Mouse (Mus musculus) adrenal gland, postnatal 25 days (tissue): ENCODE results near the gene Col25a1. TPM values are rescaled to one million over a fixed set of nuclear protein-coding genes. Genes with fewer than 3 reads are reported as not detected.
A peak's percentile ranks its signal among the peaks of the same experiment; 100 is the strongest.

Experiments used
- DNase-seq: peaks from one replicate; pipeline ENCODE4 v3.0.0; 2021; ENCODE audit warnings: mixed read lengths
- total RNA-seq: library from RNA; stranded (reverse); gene quantifications from 2 replicates; pipeline ENCODE4 v1.2.3, GENCODE M21; 2021

The Col25a1 gene
- total RNA-seq, 1 experiment from 2014 or later: 10.3 TPM

DNA sequence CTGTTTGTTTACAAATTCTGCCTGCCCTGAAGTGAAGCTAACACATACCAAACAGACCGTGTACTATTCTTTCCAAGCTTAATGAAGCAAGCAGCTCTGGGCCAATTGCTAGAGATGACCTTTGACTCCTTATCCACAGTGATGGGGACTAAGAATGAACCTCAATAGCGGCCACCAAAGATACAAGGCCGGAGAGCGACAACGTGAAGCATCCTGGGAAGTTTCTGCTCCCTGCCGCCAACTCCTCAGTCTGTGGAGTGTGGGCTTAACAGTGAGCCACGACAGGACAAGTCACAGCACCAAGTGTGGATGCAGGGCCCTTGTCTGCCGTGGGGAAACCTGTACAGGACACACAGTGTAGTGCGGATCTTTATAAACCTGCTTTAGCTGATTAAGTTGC is 247.3 kb downstream of the Col25a1 start:
- DNase-seq: no peak

DNA sequence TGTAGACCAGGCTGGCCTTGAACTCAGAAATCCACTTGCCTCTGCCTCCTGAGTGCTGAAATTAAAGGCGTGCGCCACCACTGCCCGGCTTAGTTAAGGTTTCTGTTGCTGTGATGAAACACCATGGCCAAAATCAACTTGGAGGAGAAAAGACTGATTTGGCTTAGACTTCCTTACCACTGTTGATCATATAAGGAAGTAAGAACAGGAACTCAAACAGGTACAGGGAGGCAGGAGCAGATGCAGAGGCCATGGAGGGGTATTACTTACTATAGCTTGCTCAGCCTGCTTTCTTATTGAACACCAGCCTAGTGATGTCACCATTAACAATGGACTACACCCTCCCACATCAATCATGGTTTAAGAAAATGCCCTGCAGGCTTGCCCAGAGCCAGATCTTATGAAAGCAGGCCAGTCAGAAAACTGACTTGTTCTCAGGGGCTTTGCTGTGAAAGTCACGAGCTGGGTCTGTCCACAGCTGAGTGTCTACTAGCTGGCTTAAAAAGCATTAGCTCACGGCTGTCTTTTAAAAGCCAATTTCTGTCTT is 249.1 kb downstream of the Col25a1 start:
- no peak for DNase-seq

GRCm38 (mm10) chr3:130381691-130382090 is 250.4 kb downstream of the Col25a1 start:
- DNase-seq: no peak

- DNase-seq: no peak
These were observed 254.6 kb downstream of the Col25a1 start for GRCm38 (mm10) chr3:130385856-130386255.

GRCm38 (mm10) chr3:130387156-130387555 is 255.9 kb downstream of the Col25a1 start:
- DNase-seq: no peak

GRCm38 (mm10) chr3:130389261-130389975 is 258.1 kb downstream of the Col25a1 start:
- peak; percentile 39 for DNase-seq

GRCm38 (mm10) chr3:130396636-130397035 is 265.3 kb downstream of the Col25a1 start:
- DNase-seq: no peak

DNA sequence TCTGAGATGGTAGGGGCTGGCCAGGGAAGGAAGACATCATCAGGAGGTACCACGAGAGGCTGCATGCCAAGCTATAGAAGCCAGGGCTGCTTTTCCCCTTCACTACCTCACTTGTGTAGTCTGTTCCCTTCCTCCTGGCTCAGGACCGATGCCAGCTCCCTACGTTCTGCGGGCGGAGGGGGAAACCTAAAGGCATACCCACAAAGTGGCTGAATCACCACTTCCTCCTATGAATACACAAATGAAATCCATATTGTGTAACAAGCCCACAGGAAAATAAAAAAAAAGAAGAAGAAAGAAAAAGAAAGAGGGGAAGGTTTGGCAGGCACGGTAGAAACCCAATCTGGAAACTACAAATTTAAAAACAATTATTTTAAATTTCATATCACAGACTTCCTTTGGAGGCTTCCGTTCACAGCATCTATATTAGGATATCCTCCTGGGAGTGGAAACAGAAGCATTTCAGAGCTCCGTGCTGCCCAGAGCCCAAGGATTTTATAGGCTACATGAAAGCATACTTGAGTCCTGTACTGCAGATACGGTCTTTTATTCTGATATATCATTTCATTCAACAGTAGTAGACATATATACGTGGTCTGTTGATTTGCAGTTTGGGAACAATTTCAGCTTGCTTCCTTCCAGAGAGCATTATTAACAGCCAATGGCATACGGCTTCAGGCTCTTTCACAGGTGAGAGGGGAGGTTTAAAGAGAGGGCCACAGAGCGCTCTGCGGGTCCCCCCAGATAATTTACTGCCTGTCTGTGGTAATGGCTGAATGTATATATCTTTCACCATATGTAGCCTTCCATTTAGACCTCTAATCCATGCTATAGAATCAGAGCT is 269.6 kb downstream of the Col25a1 start:
- DNase-seq: no peak

DNA sequence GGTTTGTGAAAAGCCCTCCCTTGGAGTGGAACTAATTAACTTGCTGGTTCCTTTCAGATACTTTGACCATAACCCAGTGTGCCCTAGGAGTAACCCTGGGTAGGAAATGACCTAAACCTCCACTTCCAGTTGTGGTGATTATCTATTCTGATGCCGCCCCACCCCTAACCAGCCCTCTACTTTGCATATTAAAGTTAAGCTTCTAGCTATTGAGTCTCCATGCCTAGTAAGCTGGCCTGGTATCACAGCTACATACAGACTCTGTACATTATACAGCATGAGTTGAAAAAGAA is 270.2 kb downstream of the Col25a1 start:
- DNase-seq: no peak

DNA sequence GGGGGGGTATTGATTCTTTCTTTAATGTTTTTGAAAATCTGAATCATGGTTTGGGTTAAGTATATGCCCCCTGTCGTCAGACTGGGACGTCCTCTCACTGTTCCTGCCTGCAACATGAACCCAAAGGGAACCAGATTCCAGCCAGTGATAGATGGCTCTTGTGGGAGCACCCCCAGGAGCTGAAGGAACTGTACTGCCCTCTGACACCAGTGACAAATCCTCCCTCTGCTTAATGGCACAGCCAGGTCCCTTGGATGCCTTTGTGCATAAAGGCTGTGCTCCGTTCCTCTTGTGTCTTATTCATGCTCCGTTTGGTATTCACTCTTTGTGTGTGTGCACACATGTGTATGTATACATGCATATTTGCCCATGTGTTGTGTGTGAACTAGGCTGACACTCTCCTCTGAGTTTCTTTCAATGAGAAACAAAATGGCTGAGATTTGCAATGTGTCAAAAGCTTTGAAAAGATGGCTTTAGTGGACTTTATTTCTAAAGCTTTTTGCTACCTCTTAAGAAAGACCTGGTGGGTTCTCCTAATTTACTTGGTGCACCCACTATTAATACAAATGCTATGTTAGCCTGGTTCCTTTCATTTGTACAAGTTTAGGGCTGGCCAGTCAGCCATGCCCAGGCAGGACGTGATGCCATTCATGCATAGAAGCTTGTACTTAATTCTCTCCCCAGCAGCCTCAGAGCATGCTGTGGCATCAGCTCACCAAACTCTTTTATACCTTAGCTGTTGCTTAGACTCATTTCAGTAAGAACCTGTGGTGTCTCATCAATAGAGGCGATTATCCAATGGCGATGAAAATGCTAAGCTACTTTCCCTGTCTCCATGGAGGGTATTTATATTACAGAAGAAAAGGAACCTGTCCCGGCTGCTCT is 273.5 kb downstream of the Col25a1 start:
- no peak for DNase-seq

GRCm38 (mm10) chr3:130407201-130407600 is 275.9 kb downstream of the Col25a1 start:
- DNase-seq: no peak

DNA sequence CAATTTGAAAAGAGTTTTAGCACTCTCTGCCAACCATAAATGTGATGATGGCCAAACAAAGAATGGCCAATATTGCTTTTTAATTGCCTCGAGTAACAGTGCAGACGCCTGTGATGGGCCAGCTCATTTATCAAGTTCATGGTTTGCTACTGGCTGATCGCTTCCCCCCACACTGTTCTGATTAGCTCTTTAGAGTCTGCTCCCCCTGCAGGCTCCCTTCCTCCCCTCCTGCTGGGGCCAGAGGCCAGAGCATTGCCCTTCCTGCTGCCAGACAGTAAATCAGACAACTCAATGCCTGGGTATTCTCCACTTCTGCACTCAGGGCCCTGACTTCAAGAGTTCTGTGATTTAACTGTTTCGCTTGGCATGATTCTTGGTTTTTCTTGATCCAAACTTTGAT is 281.9 kb downstream of the Col25a1 start:
- DNase-seq: no peak

- no peak for DNase-seq
These were observed 287.6 kb downstream of the Col25a1 start for GRCm38 (mm10) chr3:130418951-130419350.

GRCm38 (mm10) chr3:130428796-130429195 is 297.5 kb downstream of the Col25a1 start:
- DNase-seq: peak; percentile 17

DNA sequence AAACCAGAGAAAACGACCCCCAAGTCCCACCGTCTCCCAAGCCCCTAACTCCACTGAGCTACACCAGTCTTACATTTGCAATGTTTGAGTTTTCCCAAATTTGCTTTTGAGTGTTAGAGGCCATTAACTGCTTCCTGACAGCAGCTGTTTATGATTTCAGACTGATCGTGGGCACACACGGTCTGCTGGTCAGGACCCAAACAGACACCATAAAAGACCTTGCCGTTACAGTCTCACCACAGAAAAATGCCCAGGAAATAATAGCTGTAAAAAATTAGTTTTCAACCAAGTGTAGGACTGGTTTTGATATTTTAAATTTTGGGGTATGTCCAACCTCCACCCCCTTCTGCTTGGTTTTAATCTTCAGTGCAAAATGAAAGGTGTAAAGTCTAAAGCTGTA is 298.8 kb downstream of the Col25a1 start:
- DNase-seq: no peak

DNA sequence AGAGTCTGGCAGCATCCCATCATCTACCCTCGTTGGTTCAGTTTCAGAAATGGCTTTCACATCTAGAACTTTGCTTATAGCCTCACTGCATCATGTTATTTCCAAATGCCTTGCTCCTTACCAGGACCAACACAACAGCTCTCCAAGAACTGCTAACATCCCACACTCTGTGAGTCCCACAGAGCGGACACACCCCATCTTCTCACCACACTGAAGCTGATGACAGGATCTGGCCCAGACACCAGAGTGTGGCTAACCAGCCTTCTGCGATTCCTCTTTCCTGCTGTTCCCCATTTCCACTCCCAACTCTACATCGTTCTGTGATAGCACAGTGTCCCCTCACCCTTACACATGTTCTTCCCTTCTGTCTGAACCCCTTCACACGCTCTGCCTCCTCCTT is 301.5 kb downstream of the Col25a1 start:
- DNase-seq: no peak

GRCm38 (mm10) chr3:130436956-130437355 is 305.7 kb downstream of the Col25a1 start:
- DNase-seq: no peak

- no peak for DNase-seq
These were observed 308.5 kb downstream of the Col25a1 start for GRCm38 (mm10) chr3:130439767-130440166.

GRCm38 (mm10) chr3:130440689-130441088 is 309.4 kb downstream of the Col25a1 start:
- no peak for DNase-seq

GRCm38 (mm10) chr3:130443842-130444627 is 312.7 kb downstream of the Col25a1 start:
- DNase-seq: no peak

- DNase-seq: no peak
These were observed 318.6 kb downstream of the Col25a1 start for GRCm38 (mm10) chr3:130449864-130450263.

GRCm38 (mm10) chr3:130465371-130465770 is 334.1 kb downstream of the Col25a1 start:
- DNase-seq: no peak
